Mouse (Mus musculus): ENCODE measurements around the gene Asic1. TPM values are rescaled to one million over a fixed set of nuclear protein-coding genes. Genes with fewer than 3 reads are reported as not detected.
A peak's percentile ranks its signal among the peaks of the same experiment; 100 is the strongest.

The Asic1 gene
- polyA plus RNA-seq, 1 experiment from 2014 or later: 0.83 TPM

DNA sequence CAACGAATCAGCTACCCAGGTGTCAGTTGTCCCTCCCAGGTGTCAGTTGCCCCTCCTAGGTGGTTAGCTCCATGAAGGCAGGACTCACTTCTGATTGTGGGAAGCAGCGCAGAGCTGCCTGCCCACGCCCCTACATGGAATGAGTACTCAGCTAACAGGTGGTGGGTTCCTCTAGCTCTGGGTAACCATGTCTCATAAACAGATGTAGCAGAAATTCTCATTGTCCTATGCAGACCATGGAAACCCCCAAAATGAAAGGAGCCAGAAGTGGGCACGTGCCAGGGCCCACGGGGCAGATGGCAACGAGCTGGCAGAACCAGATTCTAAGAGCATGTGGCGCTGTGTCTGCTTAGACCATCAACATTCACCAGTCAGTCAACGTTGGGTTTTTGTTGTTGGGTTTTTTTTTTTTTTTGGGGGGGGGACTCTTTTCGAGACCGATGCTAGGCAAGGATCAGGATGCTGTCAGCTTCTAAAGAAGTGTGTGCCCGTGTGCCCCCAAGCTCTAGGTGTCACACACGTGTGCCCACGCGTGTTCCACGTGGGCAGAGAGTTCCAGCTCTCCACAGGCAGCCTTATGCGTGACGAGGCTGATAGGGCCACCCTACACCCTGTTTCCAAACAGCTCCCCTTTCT is 6.1 kb upstream of the Asic1 start:
- H3K4me3 ChIP-seq (ENCODE audit: low read depth, low read length): peak overlapping the region; percentile 36
- no peak overlapping the region; the same call in 1 of the 2 replicates for H3K27ac ChIP-seq (ENCODE audit: low read depth)
- H3K36me3 ChIP-seq (ENCODE audit: insufficient read depth): no peaks in the 10 kb centered on the region
- WGBS: 3% methylated on average over 17 of the region's 17 CpGs
- no peak for TF ChIP-seq CTCF (IDR thresholded peaks at IDR 0.05; ENCODE audit: low read depth)
- peak overlapping the region; percentile 27; the same call in 1 of the 2 replicates for H3K9ac ChIP-seq
- H3K9me3 ChIP-seq (ENCODE audit: low read depth, low read length): no peaks in the 10 kb centered on the region
- DNase-seq (no peak), ATAC-seq (ENCODE audit: insufficient read depth) (no peak)
- peak overlapping the region; percentile 78 for H3K4me2 ChIP-seq
- peaks cover 23% of the 10 kb centered on the region; the same call in 1 of the 2 replicates for H3K27me3 ChIP-seq (ENCODE audit: insufficient read depth, low read length)
- H3K4me1 ChIP-seq (ENCODE audit: insufficient read depth): 0 out of 2 replicates have a peak, but pooled peaks cover 3% of the 10 kb centered on the region

DNA sequence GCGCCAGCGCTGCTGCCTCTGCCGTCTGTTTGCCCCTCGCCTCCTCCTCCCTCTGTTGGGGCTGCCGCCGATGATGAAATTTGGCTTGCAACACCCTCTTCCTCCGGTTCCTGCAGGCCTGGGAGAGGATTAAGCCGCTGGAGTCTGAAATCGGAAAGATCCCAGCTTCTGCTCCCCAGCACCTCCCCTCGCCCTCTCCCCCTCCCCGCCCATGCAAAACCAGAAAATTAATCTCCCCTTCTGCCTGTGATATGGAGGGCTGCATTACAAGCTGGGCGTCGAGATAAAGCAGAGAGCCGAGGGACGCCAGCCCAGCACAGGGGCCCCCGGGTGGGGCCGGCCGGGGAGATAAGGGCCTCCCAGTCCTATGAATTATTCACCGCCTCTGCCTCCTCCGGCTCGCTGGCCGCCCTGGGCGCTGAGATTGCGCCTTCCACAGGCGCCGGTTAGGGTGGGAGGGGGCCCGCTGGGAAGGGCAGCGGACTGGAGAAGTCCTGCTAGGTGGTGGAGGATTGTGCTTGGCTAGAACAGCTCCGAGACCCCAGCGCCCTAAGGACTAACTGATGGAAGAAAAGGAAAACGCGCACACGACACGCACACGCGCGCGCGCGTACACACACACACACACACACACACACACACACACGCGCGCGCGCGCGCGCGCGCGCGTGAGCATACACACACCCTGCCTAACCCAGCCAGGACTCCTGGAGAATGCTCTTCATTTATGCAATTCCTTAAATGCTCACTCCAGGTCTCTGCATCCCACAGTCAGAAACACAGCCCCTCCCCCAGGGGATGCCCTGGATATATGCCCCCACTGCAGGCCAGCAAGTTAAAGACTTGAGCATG is 5.3 kb upstream of the Asic1 start:
- ATAC-seq (ENCODE audit: insufficient read depth) (peak; percentile 88), DNase-seq (peak; percentile 85)
- Histone ChIP-seq H3K27me3 (ENCODE audit: insufficient read depth, low read length) (peaks cover 30% of the 10 kb centered on the region), H3K36me3 (ENCODE audit: insufficient read depth) (no peaks in the 10 kb centered on the region), H3K27ac (ENCODE audit: low read depth) (no peak overlapping the region; the same call in 1 of the 2 replicates), H3K4me2 (peak overlapping the region; percentile 78), H3K9ac (peak overlapping the region; percentile 27; the same call in 1 of the 2 replicates), H3K9me3 (ENCODE audit: low read depth, low read length) (no peaks in the 10 kb centered on the region), H3K4me1 (ENCODE audit: insufficient read depth) (0 out of 2 replicates have a peak, but pooled peaks cover 3% of the 10 kb centered on the region), H3K4me3 (ENCODE audit: low read depth, low read length) (peak overlapping the region; percentile 36)
- TF ChIP-seq CTCF (IDR thresholded peaks at IDR 0.05; ENCODE audit: low read depth): no peak
- WGBS: under 1% methylated on average over 52 of the region's 52 CpGs

DNA sequence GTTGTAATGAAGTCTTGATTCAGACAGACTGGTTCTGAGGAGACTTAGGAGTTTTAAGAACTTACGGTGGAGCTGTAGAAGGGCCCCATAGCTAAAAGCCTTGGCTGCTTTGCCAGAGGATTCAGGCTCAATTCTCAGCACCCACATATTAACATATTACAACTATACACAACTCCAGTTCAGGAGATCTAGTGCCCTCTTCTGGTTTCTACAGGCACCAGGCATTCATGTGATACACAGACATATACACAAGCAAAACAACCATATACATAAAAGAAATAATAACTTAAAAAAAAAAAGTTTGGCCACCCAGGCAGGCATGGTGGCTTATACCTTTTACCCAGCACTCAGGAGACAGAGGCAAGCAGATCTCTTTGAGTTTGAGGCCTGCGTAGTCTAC is 2.6 kb upstream of the Asic1 start:
- ATAC-seq (ENCODE audit: insufficient read depth) (no peak), DNase-seq (no peak)
- no peak overlapping the region for H3K4me2 ChIP-seq
- H3K9ac ChIP-seq: no peak overlapping the region
- no peak overlapping the region for H3K4me3 ChIP-seq (ENCODE audit: low read depth, low read length)
- WGBS: 98% methylated on average over 2 of the region's 2 CpGs
- H3K36me3 ChIP-seq (ENCODE audit: insufficient read depth): no peaks in the 10 kb centered on the region
- 0 out of 2 replicates have a peak, but pooled peaks cover 5% of the 10 kb centered on the region for H3K4me1 ChIP-seq (ENCODE audit: insufficient read depth)
- H3K9me3 ChIP-seq (ENCODE audit: low read depth, low read length): no peaks in the 10 kb centered on the region
- H3K27me3 ChIP-seq (ENCODE audit: insufficient read depth, low read length): peaks cover 55% of the 10 kb centered on the region
- TF ChIP-seq CTCF (IDR thresholded peaks at IDR 0.05; ENCODE audit: low read depth): no peak
- H3K27ac ChIP-seq (ENCODE audit: low read depth): no peak overlapping the region

DNA sequence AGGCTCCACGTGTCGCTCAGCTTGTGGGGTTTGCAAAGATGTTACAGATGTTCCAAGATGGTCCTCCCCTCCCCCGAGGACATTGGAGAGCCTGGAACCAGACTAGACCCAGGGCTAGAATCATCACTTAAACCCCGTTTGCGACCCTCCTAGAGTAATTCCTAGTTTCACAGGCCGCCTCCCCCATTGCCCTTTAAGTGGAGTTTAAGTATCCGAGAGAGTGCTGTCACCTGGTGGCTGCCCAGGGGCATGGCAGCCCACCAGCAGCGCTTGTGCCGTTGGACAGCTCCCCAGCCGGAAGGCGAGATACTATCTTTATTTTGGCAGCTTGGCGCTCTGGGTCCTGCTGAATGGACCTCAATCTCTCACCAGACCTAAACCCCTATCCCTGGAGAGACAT is 1.3 kb upstream of the Asic1 start:
- ATAC-seq (ENCODE audit: insufficient read depth): no peak
- Histone ChIP-seq H3K9ac (no peak overlapping the region), H3K4me2 (no peak overlapping the region), H3K27me3 (ENCODE audit: insufficient read depth, low read length) (peaks cover 64% of the 10 kb centered on the region), H3K4me1 (ENCODE audit: insufficient read depth) (0 out of 2 replicates have a peak, but pooled peaks cover 5% of the 10 kb centered on the region), H3K36me3 (ENCODE audit: insufficient read depth) (no peaks in the 10 kb centered on the region), H3K27ac (ENCODE audit: low read depth) (no peak overlapping the region), H3K4me3 (ENCODE audit: low read depth, low read length) (no peak overlapping the region), H3K9me3 (ENCODE audit: low read depth, low read length) (no peaks in the 10 kb centered on the region)
- peak; percentile 99 for TF ChIP-seq CTCF (IDR thresholded peaks at IDR 0.05; ENCODE audit: low read depth)
- WGBS: 2% methylated on average over 12 of the region's 12 CpGs
- peak; percentile 91 for DNase-seq

DNA sequence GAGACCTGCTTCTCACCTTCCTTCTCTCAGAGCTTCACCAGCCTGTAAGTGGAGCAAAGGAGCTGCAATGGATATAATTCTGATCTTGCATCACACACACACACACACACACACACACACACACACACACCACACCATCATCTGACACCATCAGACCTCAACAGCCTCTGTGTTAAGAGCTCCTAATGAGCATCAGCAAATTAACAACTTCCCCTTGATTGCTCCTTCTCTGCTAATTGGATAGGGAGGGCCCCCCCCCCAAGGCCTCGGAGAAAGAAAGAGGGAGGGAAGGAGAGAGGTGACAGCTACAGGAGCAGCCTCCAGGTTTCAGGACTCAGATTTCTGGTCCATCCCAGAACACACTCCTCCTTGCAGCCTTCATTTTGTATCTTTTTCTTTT is 776 bp upstream of the Asic1 start:
- no peak overlapping the region for H3K4me2 ChIP-seq
- H3K4me1 ChIP-seq (ENCODE audit: insufficient read depth): 0 out of 2 replicates have a peak, but pooled peaks cover 3% of the 10 kb centered on the region
- TF ChIP-seq CTCF (IDR thresholded peaks at IDR 0.05; ENCODE audit: low read depth): no peak
- no peaks in the 10 kb centered on the region for H3K9me3 ChIP-seq (ENCODE audit: low read depth, low read length)
- H3K27ac ChIP-seq (ENCODE audit: low read depth): no peak overlapping the region
- 0% methylated on average over 1 of the region's 1 CpGs for WGBS
- DNase-seq: no peak
- no peak for ATAC-seq (ENCODE audit: insufficient read depth)
- no peak overlapping the region for H3K9ac ChIP-seq
- no peaks in the 10 kb centered on the region for H3K36me3 ChIP-seq (ENCODE audit: insufficient read depth)
- peaks cover 63% of the 10 kb centered on the region for H3K27me3 ChIP-seq (ENCODE audit: insufficient read depth, low read length)
- H3K4me3 ChIP-seq (ENCODE audit: low read depth, low read length): no peak overlapping the region

DNA sequence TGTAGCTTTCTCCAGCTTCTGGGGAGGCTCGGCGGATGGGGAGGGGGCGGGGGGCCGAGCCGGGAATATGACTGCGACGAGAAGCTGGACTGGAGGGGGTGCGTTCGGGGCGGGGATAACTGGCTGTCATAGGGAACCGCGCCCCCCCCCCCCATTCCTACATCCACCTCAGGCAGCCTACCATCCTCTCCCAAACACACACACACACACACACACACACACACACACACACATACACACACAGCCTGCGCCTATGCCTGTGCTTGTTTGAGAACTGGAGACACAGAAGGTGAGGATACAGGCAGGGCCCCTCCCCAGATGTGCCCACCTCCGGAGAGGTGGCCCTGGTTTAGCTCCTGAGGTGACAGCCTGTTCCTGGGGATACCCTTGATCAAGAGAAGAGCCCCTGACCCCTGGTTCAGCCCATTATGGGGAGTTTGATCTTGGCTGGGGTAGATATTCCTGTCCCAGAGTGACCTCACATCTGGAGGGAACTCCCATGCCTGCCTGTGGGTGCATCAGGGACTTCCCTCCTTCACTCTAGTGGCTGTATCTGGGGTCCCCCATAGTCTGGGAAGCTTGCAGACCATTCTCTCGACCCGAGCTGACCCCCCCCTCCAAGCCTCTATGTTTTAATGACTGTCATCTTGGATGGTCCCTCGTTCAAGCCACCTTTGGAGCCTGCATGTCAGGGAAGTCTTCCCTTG is 949 bp downstream of the Asic1 start:
- H3K36me3 ChIP-seq (ENCODE audit: insufficient read depth): no peaks in the 10 kb centered on the region
- peak; percentile 21; the same call in 1 of the 2 replicates for ATAC-seq (ENCODE audit: insufficient read depth)
- peak overlapping the region; percentile 94 for H3K4me2 ChIP-seq
- H3K9me3 ChIP-seq (ENCODE audit: low read depth, low read length): no peaks in the 10 kb centered on the region
- H3K27ac ChIP-seq (ENCODE audit: low read depth): no peak overlapping the region
- H3K9ac ChIP-seq: peak overlapping the region; percentile 41
- 8% methylated on average over 16 of the region's 17 CpGs for WGBS
- TF ChIP-seq CTCF (IDR thresholded peaks at IDR 0.05; ENCODE audit: low read depth): no peak
- H3K27me3 ChIP-seq (ENCODE audit: insufficient read depth, low read length): peaks cover 50% of the 10 kb centered on the region
- peak overlapping the region; percentile 47 for H3K4me3 ChIP-seq (ENCODE audit: low read depth, low read length)
- DNase-seq: no peak
- 0 out of 2 replicates have a peak, but pooled peaks cover 2% of the 10 kb centered on the region for H3K4me1 ChIP-seq (ENCODE audit: insufficient read depth)
